Mouse (Mus musculus): ENCODE measurements around the gene Zdhhc9. TPM values are rescaled to one million over a fixed set of nuclear protein-coding genes. Genes with fewer than 3 reads are reported as not detected.

Gene Zdhhc9
- polyA plus RNA-seq (2012; ENCODE audit: low replicate concordance) = 7.7 and 14.3 TPM in 2 replicates

GRCm38 (mm10) chrX:48208519-48209185, at the start of gene Zdhhc9:
Gene Zdhhc9, minus strand, starts transcription at chrX:48208878.

GRCm38 (mm10) chrX:48256468-48257007, 47.9 kb upstream of the Zdhhc9 start, which contains the start of gene Utp14a:
Gene Utp14a, plus strand, starts transcription at chrX:48256862.

GRCm38 (mm10) chrX:48146262-48146661, 62.4 kb downstream of the Zdhhc9 start, which contains the start of gene Sash3:
Gene Sash3, plus strand, starts transcription at chrX:48146436.

Other genes with a start within 250 kb of the Zdhhc9 start
- gene Apln, start 174.0 kb downstream of the Zdhhc9 start, polyA plus RNA-seq (2012; ENCODE audit: low replicate concordance) = 0.17 and 0.30 TPM in 2 replicates
- gene Xpnpep2, start 100.2 kb downstream of the Zdhhc9 start, polyA plus RNA-seq (2012; ENCODE audit: low replicate concordance) = not detected in 2 replicates
- gene Sash3, start 62.4 kb downstream of the Zdhhc9 start, polyA plus RNA-seq (2012; ENCODE audit: low replicate concordance) = 77.5 and 141 TPM in 2 replicates
- gene Utp14a, start 48.0 kb upstream of the Zdhhc9 start, polyA plus RNA-seq (2012; ENCODE audit: low replicate concordance) = 2.5 and 7.7 TPM in 2 replicates
- 5.3 and 7.0 TPM in 2 replicates for gene Bcorl1, start 132.5 kb upstream of the Zdhhc9 start, polyA plus RNA-seq (2012; ENCODE audit: low replicate concordance)